Mouse (Mus musculus): ENCODE data around the gene Igfbp7.

GRCm38 (mm10) chr5:77362120-77362519 is 45.7 kb downstream of the Igfbp7 start:
- TF ChIP-seq GATA1 (IDR thresholded peaks at IDR 0.05; ENCODE audit: borderline replicate concordance, low read length), result no peak
- no peak for TF ChIP-seq CTCF (IDR thresholded peaks at IDR 0.05; ENCODE audit: low read depth, low read length)
- no peak for TF ChIP-seq POLR2AphosphoS5 (IDR thresholded peaks at IDR 0.05; ENCODE audit: insufficient replicate concordance, low read depth, low read length)
